Mouse (Mus musculus): Measurements from ENCODE around the gene Adgrl3. TPM values are rescaled to one million over a fixed set of nuclear protein-coding genes. Genes with fewer than 3 reads are reported as not detected.

Adgrl3 gene
- polyA plus RNA-seq, 1 experiment from 2014 or later, result 1.1 TPM

- H3K27me3 ChIP-seq (ENCODE audit: insufficient read depth, low read length), result no peaks in the 10 kb centered on the region
- H3K4me1 ChIP-seq (ENCODE audit: insufficient read depth), result no peaks in the 10 kb centered on the region
- TF ChIP-seq CTCF (IDR thresholded peaks at IDR 0.05; ENCODE audit: low read depth) (no peak), EP300 (IDR thresholded peaks at IDR 0.05; ENCODE audit: low read depth) (no peak)
- no peak for ATAC-seq
- no peak overlapping the region for H3K27ac ChIP-seq (ENCODE audit: low read depth)
- no peak overlapping the region for H3K4me2 ChIP-seq (ENCODE audit: low read depth, low read length)
- DNase-seq, result no peak
- H3K36me3 ChIP-seq (replicated peaks; ENCODE audit: insufficient read depth, low read length), result no peaks in the 10 kb centered on the region
- H3K4me3 ChIP-seq (ENCODE audit: low read depth, low read length), result no peak overlapping the region
- no peak overlapping the region for H3K9ac ChIP-seq (replicated peaks)
- no peaks in the 10 kb centered on the region for H3K9me3 ChIP-seq (ENCODE audit: low read length)
- 72% methylated on average over 14 of the region's 14 CpGs for WGBS (ENCODE audit: insufficient replicate concordance)
Observed at GRCm38 (mm10) chr5:81590005-81590694, 570.2 kb downstream of the Adgrl3 start.

DNA sequence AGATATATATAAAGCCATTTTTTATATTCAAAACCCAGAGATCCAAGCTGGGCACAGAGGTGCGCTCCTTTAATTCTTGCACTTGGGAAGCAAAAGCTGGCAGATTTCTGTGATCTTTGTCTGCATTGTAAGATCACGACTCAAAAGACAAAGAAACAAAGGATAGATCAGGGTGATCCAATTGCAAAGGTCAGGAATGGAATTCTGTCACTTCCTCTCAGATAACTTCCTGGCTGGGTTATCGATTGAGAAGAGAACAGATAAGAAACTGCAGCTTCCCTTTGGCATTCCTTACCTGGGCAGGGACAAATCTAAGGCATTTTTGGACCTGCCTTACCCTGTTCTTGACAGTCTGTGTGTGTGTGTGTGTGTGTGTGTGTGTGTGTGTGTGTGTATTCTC, 571.5 kb downstream of the Adgrl3 start:
- Histone ChIP-seq H3K4me1 (ENCODE audit: insufficient read depth) (no peaks in the 10 kb centered on the region), H3K9ac (replicated peaks) (no peak overlapping the region), H3K4me2 (ENCODE audit: low read depth, low read length) (no peak overlapping the region)

GRCm38 (mm10) chr5:81593396-81593995, 573.6 kb downstream of the Adgrl3 start:
- ATAC-seq, result no peak
- H3K27ac ChIP-seq (ENCODE audit: low read depth), result no peak overlapping the region
- H3K9ac ChIP-seq (replicated peaks), result no peak overlapping the region
- H3K27me3 ChIP-seq (ENCODE audit: insufficient read depth, low read length), result no peaks in the 10 kb centered on the region
- no peak overlapping the region for H3K4me2 ChIP-seq (ENCODE audit: low read depth, low read length)
- DNase-seq, result no peak
- H3K9me3 ChIP-seq (ENCODE audit: low read length), result no peaks in the 10 kb centered on the region
- 85% methylated on average over 1 of the region's 1 CpGs for WGBS (ENCODE audit: insufficient replicate concordance)
- no peak overlapping the region for H3K4me3 ChIP-seq (ENCODE audit: low read depth, low read length)
- TF ChIP-seq CTCF (IDR thresholded peaks at IDR 0.05; ENCODE audit: low read depth), result no peak
- TF ChIP-seq EP300 (IDR thresholded peaks at IDR 0.05; ENCODE audit: low read depth), result no peak
- H3K36me3 ChIP-seq (replicated peaks; ENCODE audit: insufficient read depth, low read length), result no peaks in the 10 kb centered on the region
- H3K4me1 ChIP-seq (ENCODE audit: insufficient read depth), result no peaks in the 10 kb centered on the region

More for the DNA sequence above, 571.5 kb downstream of the Adgrl3 start:
- H3K4me3 ChIP-seq (ENCODE audit: low read depth, low read length), result no peak overlapping the region
- DNase-seq (no peak), ATAC-seq (no peak)
- 30% methylated on average over 3 of the region's 3 CpGs for whole genome bisulfite sequencing (ENCODE audit: insufficient replicate concordance)
- H3K27ac ChIP-seq (ENCODE audit: low read depth), result no peak overlapping the region
- TF ChIP-seq CTCF (IDR thresholded peaks at IDR 0.05; ENCODE audit: low read depth) (no peak), EP300 (IDR thresholded peaks at IDR 0.05; ENCODE audit: low read depth) (no peak)
- no peaks in the 10 kb centered on the region for H3K27me3 ChIP-seq (ENCODE audit: insufficient read depth, low read length)
- H3K36me3 ChIP-seq (replicated peaks; ENCODE audit: insufficient read depth, low read length), result no peaks in the 10 kb centered on the region
- H3K9me3 ChIP-seq (ENCODE audit: low read length), result no peaks in the 10 kb centered on the region

DNA sequence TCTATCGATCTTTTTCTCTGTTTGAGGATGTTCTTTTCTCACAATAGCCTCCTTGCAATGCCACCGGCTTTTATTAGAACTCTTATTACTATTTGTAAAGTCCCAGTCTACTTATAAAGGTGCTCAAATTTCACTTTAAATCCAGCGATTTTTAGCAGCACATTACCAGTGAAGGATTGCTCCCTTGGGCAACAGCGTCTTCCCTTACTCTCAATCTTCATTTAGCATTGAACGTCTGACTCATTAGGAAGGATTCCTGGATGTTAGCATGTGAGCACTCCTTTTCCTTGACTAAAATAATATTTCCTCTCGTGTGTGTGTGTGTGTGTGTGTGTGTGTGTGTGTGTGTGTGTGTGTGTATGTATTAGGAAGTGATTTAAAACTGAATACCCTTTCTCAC, 578.1 kb downstream of the Adgrl3 start:
- no peak overlapping the region for H3K9ac ChIP-seq (replicated peaks)
- ATAC-seq (no peak), DNase-seq (no peak)
- no peaks in the 10 kb centered on the region for H3K27me3 ChIP-seq (ENCODE audit: insufficient read depth, low read length)
- H3K4me3 ChIP-seq (ENCODE audit: low read depth, low read length), result no peak overlapping the region
- no peak overlapping the region for H3K4me2 ChIP-seq (ENCODE audit: low read depth, low read length)
- 63% methylated on average over 6 of the region's 6 CpGs for WGBS (ENCODE audit: insufficient replicate concordance)
- no peaks in the 10 kb centered on the region for H3K36me3 ChIP-seq (replicated peaks; ENCODE audit: insufficient read depth, low read length)
- H3K9me3 ChIP-seq (ENCODE audit: low read length), result no peaks in the 10 kb centered on the region
- no peaks in the 10 kb centered on the region for H3K4me1 ChIP-seq (ENCODE audit: insufficient read depth)
- no peak overlapping the region for H3K27ac ChIP-seq (ENCODE audit: low read depth)
- TF ChIP-seq EP300 (IDR thresholded peaks at IDR 0.05; ENCODE audit: low read depth) (no peak), CTCF (IDR thresholded peaks at IDR 0.05; ENCODE audit: low read depth) (no peak)

- Histone ChIP-seq H3K4me1 (ENCODE audit: insufficient read depth) (no peaks in the 10 kb centered on the region), H3K4me3 (ENCODE audit: low read depth, low read length) (no peak overlapping the region), H3K9me3 (ENCODE audit: low read length) (no peaks in the 10 kb centered on the region), H3K27me3 (ENCODE audit: insufficient read depth, low read length) (no peaks in the 10 kb centered on the region), H3K9ac (replicated peaks) (no peak overlapping the region), H3K36me3 (replicated peaks; ENCODE audit: insufficient read depth, low read length) (no peaks in the 10 kb centered on the region), H3K4me2 (ENCODE audit: low read depth, low read length) (no peak overlapping the region), H3K27ac (ENCODE audit: low read depth) (no peak overlapping the region)
- ATAC-seq, result no peak
- no peak for DNase-seq
- no peak for TF ChIP-seq EP300 (IDR thresholded peaks at IDR 0.05; ENCODE audit: low read depth)
- TF ChIP-seq CTCF (IDR thresholded peaks at IDR 0.05; ENCODE audit: low read depth), result no peak
- WGBS (ENCODE audit: insufficient replicate concordance), result 85% methylated on average over 4 of the region's 4 CpGs
Observed at GRCm38 (mm10) chr5:81602889-81603288, 583.0 kb downstream of the Adgrl3 start.

GRCm38 (mm10) chr5:81605646-81606045, 585.7 kb downstream of the Adgrl3 start:
- H3K4me1 ChIP-seq (ENCODE audit: insufficient read depth), result no peaks in the 10 kb centered on the region
- DNase-seq (no peak), ATAC-seq (no peak)
- H3K27ac ChIP-seq (ENCODE audit: low read depth), result no peak overlapping the region
- H3K4me2 ChIP-seq (ENCODE audit: low read depth, low read length), result no peak overlapping the region
- H3K9ac ChIP-seq (replicated peaks), result no peak overlapping the region
- 74% methylated on average over 1 of the region's 1 CpGs for WGBS (ENCODE audit: insufficient replicate concordance)
- no peak overlapping the region for H3K4me3 ChIP-seq (ENCODE audit: low read depth, low read length)
- H3K27me3 ChIP-seq (ENCODE audit: insufficient read depth, low read length), result no peaks in the 10 kb centered on the region
- no peak for TF ChIP-seq CTCF (IDR thresholded peaks at IDR 0.05; ENCODE audit: low read depth)
- TF ChIP-seq EP300 (IDR thresholded peaks at IDR 0.05; ENCODE audit: low read depth), result no peak
- H3K36me3 ChIP-seq (replicated peaks; ENCODE audit: insufficient read depth, low read length), result no peaks in the 10 kb centered on the region
- no peaks in the 10 kb centered on the region for H3K9me3 ChIP-seq (ENCODE audit: low read length)
